Mouse (Mus musculus): Measurements from ENCODE around the gene Baz2a.
"Not testable (repeated sequence)": the region's sequence is repeated elsewhere in the genome, so short reads cannot be mapped to it uniquely, and the experiment has no call there.

Baz2a gene

GRCm38 (mm10) chr10:128153978-128154377 lies 62.6 kb downstream of the Baz2a start:
- in situ Hi-C loops (cut with MboI; ENCODE audit: unreplicated experiment in 2 of 2), result no loop called here

- in situ Hi-C loops (cut with MboI; ENCODE audit: unreplicated experiment in 2 of 2), result not testable (repeated sequence)
These were observed 74.3 kb downstream of the Baz2a start for GRCm38 (mm10) chr10:128165726-128166125.

- in situ Hi-C loops (cut with MboI; ENCODE audit: unreplicated experiment in 2 of 2), result no loop called here
These were observed 75.7 kb downstream of the Baz2a start for GRCm38 (mm10) chr10:128167091-128167490.

GRCm38 (mm10) chr10:128171348-128171747 lies 80.0 kb downstream of the Baz2a start:
- in situ Hi-C loops (cut with MboI; ENCODE audit: unreplicated experiment in 2 of 2), result not testable (repeated sequence)

GRCm38 (mm10) chr10:128175302-128175701 lies 83.9 kb downstream of the Baz2a start:
- in situ Hi-C loops (cut with MboI; ENCODE audit: unreplicated experiment in 2 of 2), result loop anchor here (25.0 kb wide), 2 partner anchors 513 to 538 kb away; partner anchors contain the start of genes Nab2 (in 1 of the 2), Nemp1 (in 1 of the 2) and Stat6 (in 1 of the 2)

GRCm38 (mm10) chr10:128175996-128176755 lies 84.8 kb downstream of the Baz2a start:
- in situ Hi-C loops (cut with MboI; ENCODE audit: unreplicated experiment in 2 of 2), result loop anchor here (25.0 kb wide), 2 partner anchors 514 to 539 kb away; partner anchors contain the start of genes Nab2 (in 1 of the 2), Nemp1 (in 1 of the 2) and Stat6 (in 1 of the 2)

- in situ Hi-C loops (cut with MboI; ENCODE audit: unreplicated experiment in 2 of 2), result loop anchor here (25.0 kb wide), 2 partner anchors 515 to 540 kb away; partner anchors contain the start of genes Nab2 (in 1 of the 2), Nemp1 (in 1 of the 2) and Stat6 (in 1 of the 2)
These were observed 85.9 kb downstream of the Baz2a start for GRCm38 (mm10) chr10:128177316-128177715.

All from v-Abl transformed pro-B cells (cell line).